Mouse (Mus musculus) liver, adult 2 months (tissue): ENCODE measurements around the gene Olfr1324. TPM values are rescaled to one million over a fixed set of nuclear protein-coding genes. Genes with fewer than 3 reads are reported as not detected.
"Not testable (repeated sequence)": the region's sequence is repeated elsewhere in the genome, so short reads cannot be mapped to it uniquely, and the experiment has no call there.

Source experiments
- DNase-seq: peaks from one replicate; pipeline ENCODE4 v3.0.0-alpha.2; 2011; ENCODE audit warnings: low read depth, low spot score; ENCODE audit errors: extremely low read depth
- H3K27ac ChIP-seq: fragments of 200-500 bp; replicated peaks from 2 replicates; pipeline ENCODE4 v1.5.1; 2012; ENCODE audit warnings: low read depth, mild to moderate bottlenecking, control low read depth, inconsistent platforms, low read length; ENCODE audit not compliant: insufficient read depth
- H3K27me3 ChIP-seq: fragments of 200-500 bp; 2 replicates; pipeline ENCODE4 v1.6.1; 2012; ENCODE audit warnings: mild to moderate bottlenecking, moderate library complexity, low read length, inconsistent platforms; ENCODE audit not compliant: control insufficient read depth, insufficient read depth
- H3K36me3 ChIP-seq: fragments of 200-500 bp; 2 replicates; pipeline ENCODE4 v1.6.1; 2012; ENCODE audit warnings: low read length, inconsistent platforms; ENCODE audit not compliant: control insufficient read depth, insufficient read depth
- H3K4me1 ChIP-seq: fragments of 200-500 bp; 2 replicates; pipeline ENCODE4 v1.6.1; 2011; ENCODE audit warnings: low read length; ENCODE audit not compliant: control insufficient read depth, insufficient read depth
- H3K4me3 ChIP-seq: fragments of 200-500 bp; 2 replicates; pipeline ENCODE4 v1.5.1; 2011; ENCODE audit warnings: low read depth, mild to moderate bottlenecking, control low read depth, low read length, moderate library complexity; ENCODE audit not compliant: insufficient read depth
- H3K79me2 ChIP-seq: fragments of 200-500 bp; 2 replicates; pipeline ENCODE4 v1.6.1; 2012; ENCODE audit warnings: inconsistent platforms, mild to moderate bottlenecking, low read length, moderate library complexity; ENCODE audit not compliant: control insufficient read depth, insufficient read depth
- H3K9ac ChIP-seq: fragments of 200-500 bp; 2 replicates; pipeline ENCODE4 v1.6.1; 2012; ENCODE audit warnings: low read depth, mild to moderate bottlenecking, control low read depth, inconsistent platforms, low read length
- CTCF ChIP-seq: fragments of 200-500 bp; IDR thresholded peaks from 2 replicates; pipeline ENCODE4 v1.5.1; 2011; ENCODE audit warnings: low read depth, low read length, control low read depth
- POLR2A ChIP-seq: fragments of 200-500 bp; IDR thresholded peaks from 2 replicates; pipeline ENCODE4 v1.6.1; 2011; ENCODE audit warnings: low read length, control low read depth; ENCODE audit not compliant: insufficient read depth; ENCODE audit errors: extremely low read depth
- WGBS: fragments of 180-500 bp; shearing (Covaris S2); methylation state at CpG from one replicate; pipeline ENCODE4 v1.1.7; 2018; 5-methylcytosine and 5-hydroxymethylcytosine counted together
- polyA plus RNA-seq: library from polyadenylated mRNA; depleted of rRNA; stranded (reverse); fragments of >200 nt; gene quantifications from 2 replicates; pipeline ENCODE4 v1.2.3, GENCODE M21; 2012
- total RNA-seq: library from RNA; depleted of rRNA; stranded (reverse); fragments of >200 nt; gene quantifications from 2 replicates; pipeline ENCODE4 v1.2.3, GENCODE M21; 2014

Gene Olfr1324
- total and polyA plus RNA-seq, 2 experiments, result not detected

DNA sequence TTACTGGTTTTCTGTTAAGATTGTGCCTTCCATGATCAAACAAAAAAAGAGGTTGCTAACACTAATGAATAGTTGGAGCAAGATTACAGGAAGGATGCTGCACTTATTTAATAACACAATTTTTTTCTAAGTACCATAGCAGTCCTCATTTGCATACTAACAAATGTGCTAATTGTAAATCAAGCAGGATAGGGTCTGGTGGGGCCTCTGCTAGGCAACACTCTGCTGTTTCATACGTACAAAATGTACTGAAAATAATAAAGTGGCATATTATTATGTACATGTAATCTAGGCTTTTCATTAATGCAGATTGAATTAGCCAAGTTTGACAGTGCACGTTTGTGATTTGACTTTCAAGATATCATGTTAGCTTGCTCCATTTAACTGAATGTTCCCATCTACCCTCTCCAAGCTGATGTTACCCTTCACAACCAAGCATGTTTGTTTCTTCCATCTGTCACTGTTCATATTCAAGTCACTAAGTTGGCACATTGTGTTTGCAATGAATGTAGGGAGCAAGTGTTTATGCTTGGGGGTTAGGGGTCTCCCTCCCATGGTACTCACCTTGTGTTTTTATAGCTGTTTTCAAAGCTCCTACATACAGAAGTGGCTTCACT, 478 bp downstream of the Olfr1324 start:
- Histone ChIP-seq H3K27ac (no peak overlapping the region), H3K79me2 (no peaks in the 10 kb centered on the region), H3K36me3 (no peaks in the 10 kb centered on the region), H3K9ac (no peak overlapping the region), H3K4me1 (no peaks in the 10 kb centered on the region), H3K4me3 (no peak overlapping the region), H3K27me3 (no peaks in the 10 kb centered on the region)
- WGBS, result 73% methylated on average over 2 of the region's 2 CpGs
- no peak for DNase-seq
- no peak for TF ChIP-seq POLR2A
- TF ChIP-seq CTCF, result no peak

- H3K36me3 ChIP-seq, result no peaks in the 10 kb centered on the region
- no peaks in the 10 kb centered on the region for H3K27me3 ChIP-seq
- H3K4me1 ChIP-seq, result no peaks in the 10 kb centered on the region
- H3K79me2 ChIP-seq, result no peaks in the 10 kb centered on the region
- H3K9ac ChIP-seq, result no peak overlapping the region
- no peak overlapping the region for H3K27ac ChIP-seq
- TF ChIP-seq CTCF (no peak), POLR2A (no peak)
- no peak for DNase-seq
- no peak overlapping the region for H3K4me3 ChIP-seq
- 86% methylated on average over 3 of the region's 3 CpGs for WGBS
Measured at GRCm38 (mm10) chrX:50425899-50426436, 2.3 kb downstream of the Olfr1324 start.

- H3K36me3 ChIP-seq, H3K9ac ChIP-seq, H3K79me2 ChIP-seq, DNase-seq, H3K27me3 ChIP-seq, H3K4me1 ChIP-seq, H3K4me3 ChIP-seq, H3K27ac ChIP-seq: not testable (repeated sequence)
- WGBS, result 83% methylated on average over 8 of the region's 8 CpGs
Measured at GRCm38 (mm10) chrX:50410361-50410760, 17.9 kb downstream of the Olfr1324 start.

DNA sequence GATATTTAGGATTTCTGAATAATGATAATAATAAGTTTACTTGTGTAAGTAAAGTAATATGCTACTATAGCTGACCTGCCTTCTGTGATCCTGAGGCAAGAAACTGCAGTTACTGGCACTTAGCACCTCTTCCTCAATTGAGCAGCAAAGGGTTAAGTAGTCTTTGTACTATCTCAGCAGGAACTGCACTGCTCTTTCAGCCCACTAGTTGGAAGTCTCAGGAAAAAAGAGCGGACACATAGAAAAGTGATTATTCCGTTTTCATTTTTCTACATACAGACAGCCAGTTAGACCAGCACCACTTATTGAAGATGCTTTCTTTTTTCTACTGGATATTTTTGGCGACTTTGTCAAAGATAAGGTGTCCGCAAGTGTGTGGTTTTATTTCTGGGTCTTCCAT, 37.7 kb downstream of the Olfr1324 start:
- 89% methylated on average over 4 of the region's 4 CpGs for WGBS
- H3K9ac ChIP-seq, H3K79me2 ChIP-seq, DNase-seq, H3K4me3 ChIP-seq, H3K27me3 ChIP-seq, H3K36me3 ChIP-seq, H3K27ac ChIP-seq, H3K4me1 ChIP-seq: not testable (repeated sequence)

- H3K9ac ChIP-seq, result no peak overlapping the region
Measured at GRCm38 (mm10) chrX:50374978-50375377, 53.3 kb downstream of the Olfr1324 start.

More at GRCm38 (mm10) chrX:50374978-50375377, 53.3 kb downstream of the Olfr1324 start:
- Histone ChIP-seq H3K27me3 (no peaks in the 10 kb centered on the region), H3K36me3 (no peaks in the 10 kb centered on the region), H3K27ac (no peak overlapping the region), H3K4me1 (no peaks in the 10 kb centered on the region), H3K4me3 (no peak overlapping the region), H3K79me2 (no peaks in the 10 kb centered on the region)
- WGBS, result 78% methylated on average over 1 of the region's 1 CpGs
- no peak for DNase-seq
- TF ChIP-seq POLR2A, result no peak
- TF ChIP-seq CTCF, result no peak
